Mouse (Mus musculus): ENCODE data around the gene Slu7.

Slu7 gene

GRCm38 (mm10) chr11:43484057-43484456 is 50.5 kb downstream of the Slu7 start:
- no peak for DNase-seq (ENCODE audit: low read depth, low spot score)

GRCm38 (mm10) chr11:43484652-43485051 is 51.1 kb downstream of the Slu7 start:
- no peak for DNase-seq (ENCODE audit: low read depth, low spot score)

GRCm38 (mm10) chr11:43485855-43486254 is 52.3 kb downstream of the Slu7 start:
- DNase-seq (ENCODE audit: low read depth, low spot score): no peak

GRCm38 (mm10) chr11:43492663-43493062 is 59.1 kb downstream of the Slu7 start:
- DNase-seq (ENCODE audit: low read depth, low spot score): peak; percentile 57

GRCm38 (mm10) chr11:43493815-43494409 is 60.4 kb downstream of the Slu7 start:
- peak; percentile 61 for DNase-seq (ENCODE audit: low read depth, low spot score)

- DNase-seq (ENCODE audit: low read depth, low spot score): no peak
These were observed 61.5 kb downstream of the Slu7 start for GRCm38 (mm10) chr11:43495037-43495436.

- DNase-seq (ENCODE audit: low read depth, low spot score): no peak
These were observed 62.0 kb downstream of the Slu7 start for GRCm38 (mm10) chr11:43495532-43495931.
